Mouse (Mus musculus): ENCODE measurements around the gene 2210407C18Rik.

DNA sequence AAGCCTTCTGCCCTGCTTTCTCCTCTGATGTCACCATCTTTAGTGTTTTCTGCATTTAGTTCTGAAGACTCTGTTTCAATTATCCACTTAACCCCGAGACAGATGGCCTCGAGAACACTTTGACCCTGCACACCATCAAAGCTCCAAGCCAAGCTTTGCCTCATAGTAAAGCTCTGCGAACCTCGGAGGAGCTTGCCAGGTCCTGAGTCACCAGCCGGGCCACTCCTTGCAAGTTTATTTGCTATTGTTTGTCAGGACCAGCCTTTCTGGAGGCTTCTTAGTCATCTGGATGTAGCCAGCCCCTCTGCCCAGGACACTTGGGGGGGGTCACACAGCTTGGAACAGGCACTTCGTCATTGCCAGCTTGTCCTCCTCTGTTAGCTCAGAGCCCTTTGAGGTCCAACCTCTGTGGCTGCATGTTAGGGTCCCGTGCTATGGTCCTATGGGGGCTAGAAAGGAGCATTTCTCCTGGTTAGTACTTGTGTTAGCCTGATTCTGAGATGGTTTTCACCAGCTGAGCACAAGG lies 22.4 kb upstream of the 2210407C18Rik start:
- TF ChIP-seq CTCF (IDR thresholded peaks at IDR 0.05) (no peak), EP300 (IDR thresholded peaks at IDR 0.05) (no peak)

Measured in lung, postnatal 0 days (tissue).